Mouse (Mus musculus): ENCODE results near the gene Pak1ip1. TPM values are rescaled to one million over a fixed set of nuclear protein-coding genes. Genes with fewer than 3 reads are reported as not detected.

Pak1ip1 gene
- 56.2 and 61.4 TPM in 2 replicates for polyA plus RNA-seq (2015; fragmentation: Nextera tagmentation; extraction: Ambion mirVana)

DNA sequence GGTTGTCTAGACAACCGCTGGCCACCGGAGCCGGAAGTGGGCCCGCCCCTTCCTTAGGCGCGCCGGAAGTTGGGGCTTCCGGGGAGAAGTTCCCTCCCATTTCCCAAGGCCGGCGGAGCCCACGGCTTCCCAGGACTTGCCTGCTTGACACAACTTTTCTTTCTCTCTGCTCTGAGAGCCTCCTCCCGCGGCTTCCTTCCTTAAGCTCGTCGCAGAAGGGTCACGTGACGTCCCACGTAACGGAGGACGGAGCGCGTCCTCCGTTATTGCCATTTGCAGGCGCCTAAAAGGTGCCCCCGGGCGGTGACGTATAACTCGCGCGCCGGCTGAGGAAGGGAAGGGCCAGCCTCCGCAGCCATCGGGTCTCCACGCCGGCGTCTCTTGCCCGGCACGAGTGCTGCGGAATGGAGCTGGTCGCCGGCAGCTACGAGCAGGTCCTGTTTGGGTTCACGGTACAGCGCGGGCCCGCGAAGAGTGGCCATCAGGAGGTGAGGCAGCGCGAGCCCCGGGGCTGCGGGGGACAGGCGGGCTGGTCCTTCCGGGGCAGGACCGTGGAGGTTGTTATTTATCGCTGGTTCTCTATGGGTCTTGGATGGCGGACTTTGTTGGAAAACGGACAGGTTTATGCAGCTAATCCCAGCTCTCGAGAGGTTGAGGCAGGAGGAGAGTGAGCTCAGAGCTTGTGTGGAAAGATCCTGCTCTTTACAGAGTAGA, at the start of gene Pak1ip1:
Pak1ip1 (plus strand) TSS at position 98 of the 714 bp plus-strand sequence.
- Histone ChIP-seq H3K4me1 (peaks cover 19% of the 10 kb centered on the region), H3K4me2 (peak within 1 kb of the TSS; percentile 94), H3K27me3 (replicated peaks) (no peaks in the 10 kb centered on the region), H3K4me3 (peak within 1 kb of the TSS; percentile 91), H3K9ac (peak within 1 kb of the TSS; percentile 79), H3K36me3 (replicated peaks) (peaks cover 8% of the 10 kb centered on the region; the same call in 1 of the 2 replicates), H3K9me3 (no peaks in the 10 kb centered on the region), H3K27ac (peak within 1 kb of the TSS; percentile 98)
- peak; percentile 97 for ATAC-seq (replicated peaks)
- under 1% methylated on average over 58 of the region's 58 CpGs for WGBS

- ATAC-seq (replicated peaks): no peak
Measured at GRCm38 (mm10) chr13:40951386-40951976, 49.3 kb upstream of the Pak1ip1 start.

GRCm38 (mm10) chr13:40953231-40953630, 47.6 kb upstream of the Pak1ip1 start:
- H3K36me3 ChIP-seq (replicated peaks): no peaks in the 10 kb centered on the region
- no peak for ATAC-seq (replicated peaks)
- no peak overlapping the region for H3K4me2 ChIP-seq
- no peaks in the 10 kb centered on the region for H3K27me3 ChIP-seq (replicated peaks)
- H3K9me3 ChIP-seq: no peaks in the 10 kb centered on the region
- H3K9ac ChIP-seq: no peak overlapping the region
- H3K4me1 ChIP-seq: no peaks in the 10 kb centered on the region
- 79% methylated on average over 6 of the region's 6 CpGs for WGBS
- H3K4me3 ChIP-seq: no peak overlapping the region
- H3K27ac ChIP-seq: no peak overlapping the region

More at GRCm38 (mm10) chr13:40951386-40951976, 49.3 kb upstream of the Pak1ip1 start:
- no peak overlapping the region for H3K27ac ChIP-seq
- H3K4me3 ChIP-seq: no peak overlapping the region
- no peak overlapping the region for H3K9ac ChIP-seq
- no peaks in the 10 kb centered on the region for H3K36me3 ChIP-seq (replicated peaks)
- H3K27me3 ChIP-seq (replicated peaks): no peaks in the 10 kb centered on the region
- H3K9me3 ChIP-seq: no peaks in the 10 kb centered on the region
- 81% methylated on average over 10 of the region's 10 CpGs for WGBS
- no peaks in the 10 kb centered on the region for H3K4me1 ChIP-seq
- no peak overlapping the region for H3K4me2 ChIP-seq

DNA sequence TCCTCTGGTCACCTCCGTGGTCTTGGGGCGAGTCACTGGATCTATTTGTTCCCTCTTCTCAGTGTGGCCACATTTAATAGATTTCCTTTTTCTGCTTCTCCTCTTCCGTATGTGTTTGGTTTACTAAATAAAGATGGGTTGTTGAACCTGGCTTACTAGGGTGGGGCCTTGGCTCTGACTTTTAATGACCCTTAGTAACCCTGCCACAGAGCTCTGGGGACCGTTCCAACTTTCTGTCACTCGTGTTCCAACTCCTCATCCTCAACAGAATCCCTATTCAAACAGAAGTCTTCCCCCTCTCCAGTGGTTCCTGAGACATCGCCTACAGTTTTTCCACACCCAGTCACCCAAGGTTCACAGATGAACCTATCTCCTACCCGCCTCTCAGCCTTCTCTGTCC, 45.0 kb upstream of the Pak1ip1 start:
- Histone ChIP-seq H3K4me3 (no peak overlapping the region), H3K27ac (no peak overlapping the region), H3K36me3 (replicated peaks) (no peaks in the 10 kb centered on the region), H3K9ac (no peak overlapping the region), H3K9me3 (no peaks in the 10 kb centered on the region), H3K4me1 (no peaks in the 10 kb centered on the region), H3K4me2 (no peak overlapping the region), H3K27me3 (replicated peaks) (no peaks in the 10 kb centered on the region)
- no peak for ATAC-seq (replicated peaks)
- 89% methylated on average over 7 of the region's 7 CpGs for WGBS

DNA sequence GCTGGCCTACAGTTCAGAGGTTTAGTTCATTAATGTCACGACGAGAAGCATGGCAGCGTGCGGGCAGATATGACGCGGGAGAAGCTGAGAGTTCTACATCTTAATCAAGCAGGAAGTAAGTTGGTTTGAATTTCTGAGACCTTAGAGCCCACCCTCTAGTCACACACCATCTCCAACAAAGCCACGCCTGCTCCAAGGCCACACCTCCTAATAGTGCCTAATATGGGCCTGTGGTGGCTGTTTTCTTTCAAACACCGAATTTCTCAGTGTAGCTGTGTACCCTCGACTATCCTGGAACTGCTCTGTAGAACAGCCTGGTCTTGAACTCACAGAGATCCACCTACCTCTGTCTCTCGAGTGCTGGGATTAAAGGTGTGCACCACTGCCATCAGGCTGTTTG, 33.2 kb upstream of the Pak1ip1 start:
- Histone ChIP-seq H3K4me3 (no peak overlapping the region), H3K4me2 (no peak overlapping the region), H3K4me1 (no peaks in the 10 kb centered on the region), H3K27me3 (replicated peaks) (no peaks in the 10 kb centered on the region), H3K9me3 (no peaks in the 10 kb centered on the region), H3K27ac (no peak overlapping the region), H3K9ac (no peak overlapping the region), H3K36me3 (replicated peaks) (no peaks in the 10 kb centered on the region)
- no peak for ATAC-seq (replicated peaks)
- 94% methylated on average over 10 of the region's 10 CpGs for WGBS

- WGBS: 85% methylated on average over 5 of the region's 5 CpGs
Measured at GRCm38 (mm10) chr13:40968564-40968963, 32.3 kb upstream of the Pak1ip1 start.

DNA sequence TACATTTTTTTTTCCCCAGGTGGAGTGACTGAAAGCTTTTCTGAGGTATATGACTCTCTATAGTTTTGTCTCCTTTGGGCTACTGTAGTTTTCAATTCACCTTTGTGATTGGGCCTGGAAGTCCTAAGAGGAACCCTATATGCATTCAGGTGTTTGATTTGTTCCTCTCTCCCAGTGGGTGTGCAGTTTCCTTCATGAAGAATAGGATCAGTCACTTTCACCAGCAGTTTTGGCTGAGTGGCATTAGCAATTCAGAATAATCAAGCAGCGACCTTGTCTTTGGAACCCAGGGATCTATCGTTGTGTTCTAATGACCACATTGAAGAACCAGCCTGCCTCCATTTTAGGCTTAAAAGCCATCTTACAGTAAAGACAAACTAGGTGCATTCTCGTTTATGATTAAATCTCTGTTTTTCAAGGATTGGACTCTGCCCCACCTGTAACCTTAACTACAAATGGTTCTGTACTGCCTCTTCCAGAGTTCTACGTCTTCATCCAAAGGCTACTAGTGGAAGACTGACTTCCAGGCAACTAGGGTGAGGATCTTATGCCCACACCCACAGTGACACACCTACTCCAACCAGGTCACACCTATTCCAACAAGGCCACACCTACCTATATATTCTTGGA, 30.9 kb upstream of the Pak1ip1 start:
- no peak overlapping the region for H3K27ac ChIP-seq
- no peak overlapping the region for H3K9ac ChIP-seq
- H3K36me3 ChIP-seq (replicated peaks): no peaks in the 10 kb centered on the region
- no peak overlapping the region for H3K4me2 ChIP-seq
- H3K27me3 ChIP-seq (replicated peaks): no peaks in the 10 kb centered on the region
- ATAC-seq (replicated peaks): no peak
- 92% methylated on average over 4 of the region's 4 CpGs for WGBS
- no peak overlapping the region for H3K4me3 ChIP-seq
- H3K9me3 ChIP-seq: no peaks in the 10 kb centered on the region
- no peaks in the 10 kb centered on the region for H3K4me1 ChIP-seq

More at GRCm38 (mm10) chr13:40968564-40968963, 32.3 kb upstream of the Pak1ip1 start:
- no peak overlapping the region for H3K27ac ChIP-seq
- H3K9ac ChIP-seq: no peak overlapping the region
- no peak overlapping the region for H3K4me3 ChIP-seq
- no peaks in the 10 kb centered on the region for H3K36me3 ChIP-seq (replicated peaks)
- H3K4me1 ChIP-seq: no peaks in the 10 kb centered on the region
- no peak overlapping the region for H3K4me2 ChIP-seq
- no peaks in the 10 kb centered on the region for H3K27me3 ChIP-seq (replicated peaks)
- H3K9me3 ChIP-seq: no peaks in the 10 kb centered on the region
- ATAC-seq (replicated peaks): no peak

GRCm38 (mm10) chr13:40971261-40971660, 29.6 kb upstream of the Pak1ip1 start:
- no peaks in the 10 kb centered on the region for H3K36me3 ChIP-seq (replicated peaks)
- H3K4me2 ChIP-seq: no peak overlapping the region
- no peak overlapping the region for H3K4me3 ChIP-seq
- no peaks in the 10 kb centered on the region for H3K9me3 ChIP-seq
- no peak overlapping the region for H3K27ac ChIP-seq
- 91% methylated on average over 5 of the region's 5 CpGs for WGBS
- H3K27me3 ChIP-seq (replicated peaks): no peaks in the 10 kb centered on the region
- no peak for ATAC-seq (replicated peaks)
- H3K4me1 ChIP-seq: no peaks in the 10 kb centered on the region
- H3K9ac ChIP-seq: no peak overlapping the region

DNA sequence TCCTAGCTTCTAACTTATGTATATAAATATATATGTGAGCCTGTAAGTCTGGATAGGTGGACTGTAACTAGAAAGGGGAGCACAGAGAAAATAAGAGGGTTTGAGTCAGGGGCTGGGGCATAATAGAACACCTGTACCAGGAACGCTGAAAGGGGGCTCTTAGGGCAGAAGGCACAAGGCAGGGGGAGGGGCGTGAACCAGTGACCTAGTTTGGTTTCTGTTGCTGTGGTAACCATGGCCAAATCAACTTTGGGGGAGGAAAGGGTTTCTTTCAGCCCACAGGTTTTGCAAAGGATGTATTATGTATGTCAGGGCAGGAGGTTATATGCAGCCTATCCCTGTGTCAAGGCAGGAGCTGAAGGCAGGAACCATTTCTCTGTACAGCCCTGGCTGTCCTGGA, 29.0 kb upstream of the Pak1ip1 start:
- Histone ChIP-seq H3K27me3 (replicated peaks) (no peaks in the 10 kb centered on the region), H3K9ac (no peak overlapping the region), H3K36me3 (replicated peaks) (no peaks in the 10 kb centered on the region), H3K27ac (no peak overlapping the region), H3K9me3 (no peaks in the 10 kb centered on the region), H3K4me3 (no peak overlapping the region), H3K4me1 (no peaks in the 10 kb centered on the region), H3K4me2 (no peak overlapping the region)
- ATAC-seq (replicated peaks): no peak
- 77% methylated on average over 2 of the region's 2 CpGs for WGBS

- Histone ChIP-seq H3K4me3 (no peak overlapping the region), H3K36me3 (replicated peaks) (no peaks in the 10 kb centered on the region), H3K27me3 (replicated peaks) (no peaks in the 10 kb centered on the region), H3K9ac (no peak overlapping the region), H3K9me3 (no peaks in the 10 kb centered on the region), H3K27ac (no peak overlapping the region), H3K4me2 (no peak overlapping the region), H3K4me1 (no peaks in the 10 kb centered on the region)
- ATAC-seq (replicated peaks): no peak
- 77% methylated on average over 5 of the region's 5 CpGs for WGBS
Measured at GRCm38 (mm10) chr13:40972976-40973375, 27.8 kb upstream of the Pak1ip1 start.

DNA sequence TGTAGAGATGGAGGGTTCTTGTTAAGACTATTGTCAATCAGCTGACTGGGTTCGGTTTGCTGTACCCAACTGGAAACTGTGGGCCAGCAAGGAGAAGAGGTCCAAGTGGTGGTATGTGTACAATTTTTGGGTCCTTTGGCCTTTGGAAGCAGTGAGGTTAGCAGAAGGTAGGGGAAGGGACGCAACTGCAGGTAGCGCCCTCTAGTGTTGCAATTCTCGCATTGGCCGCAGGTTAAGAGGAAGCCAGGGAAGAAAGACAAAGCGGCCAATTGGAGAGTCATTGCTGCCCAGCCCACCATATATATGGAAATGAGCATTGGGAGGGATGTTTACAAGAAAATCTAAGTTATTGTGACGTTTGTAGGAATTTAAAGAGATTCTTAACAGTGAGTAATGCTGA, 23.2 kb upstream of the Pak1ip1 start:
- H3K9ac ChIP-seq: no peak overlapping the region
- no peaks in the 10 kb centered on the region for H3K27me3 ChIP-seq (replicated peaks)
- H3K4me1 ChIP-seq: no peaks in the 10 kb centered on the region
- no peaks in the 10 kb centered on the region for H3K9me3 ChIP-seq
- H3K36me3 ChIP-seq (replicated peaks): no peaks in the 10 kb centered on the region
- H3K4me3 ChIP-seq: no peak overlapping the region
- no peak overlapping the region for H3K27ac ChIP-seq
- ATAC-seq (replicated peaks): no peak
- no peak overlapping the region for H3K4me2 ChIP-seq
- WGBS: 10% methylated on average over 7 of the region's 7 CpGs

DNA sequence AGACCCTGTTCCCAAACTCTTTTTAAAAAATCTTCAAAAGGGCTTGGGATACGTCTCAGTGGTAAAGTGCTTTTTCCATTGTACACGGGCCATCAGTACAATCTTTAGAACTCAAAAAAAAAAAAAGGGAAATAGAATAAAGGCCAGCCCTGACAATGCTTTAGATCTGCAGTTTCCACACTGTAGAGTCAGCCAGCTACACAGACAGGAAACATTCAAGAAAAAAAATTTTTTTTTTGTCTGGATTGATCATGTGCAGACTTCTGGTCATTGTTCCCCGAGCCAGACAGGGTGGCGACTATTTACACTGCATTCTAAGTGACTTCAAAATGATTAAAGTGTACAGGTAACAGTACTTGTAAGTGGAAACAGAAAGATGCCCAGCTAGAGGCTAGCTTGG, 22.2 kb upstream of the Pak1ip1 start:
- Histone ChIP-seq H3K4me2 (no peak overlapping the region), H3K9me3 (no peaks in the 10 kb centered on the region), H3K4me3 (no peak overlapping the region), H3K36me3 (replicated peaks) (no peaks in the 10 kb centered on the region), H3K27me3 (replicated peaks) (no peaks in the 10 kb centered on the region), H3K27ac (no peak overlapping the region), H3K4me1 (no peaks in the 10 kb centered on the region), H3K9ac (no peak overlapping the region)
- ATAC-seq (replicated peaks): no peak
- 88% methylated on average over 4 of the region's 4 CpGs for WGBS

All from midbrain, embryonic 15.5 days (tissue).